Mouse (Mus musculus): ENCODE data around the gene Fam161a. TPM values are rescaled to one million over a fixed set of nuclear protein-coding genes. Genes with fewer than 3 reads are reported as not detected.

Fam161a gene
- 29.5 TPM for polyA plus RNA-seq (2014; fragmentation: Illumina TruSeq; extraction: RNeasy Lipid Tissue Mini Kit (QIAGEN cat#74804); ENCODE audit: low read depth, low replicate concordance)

DNA sequence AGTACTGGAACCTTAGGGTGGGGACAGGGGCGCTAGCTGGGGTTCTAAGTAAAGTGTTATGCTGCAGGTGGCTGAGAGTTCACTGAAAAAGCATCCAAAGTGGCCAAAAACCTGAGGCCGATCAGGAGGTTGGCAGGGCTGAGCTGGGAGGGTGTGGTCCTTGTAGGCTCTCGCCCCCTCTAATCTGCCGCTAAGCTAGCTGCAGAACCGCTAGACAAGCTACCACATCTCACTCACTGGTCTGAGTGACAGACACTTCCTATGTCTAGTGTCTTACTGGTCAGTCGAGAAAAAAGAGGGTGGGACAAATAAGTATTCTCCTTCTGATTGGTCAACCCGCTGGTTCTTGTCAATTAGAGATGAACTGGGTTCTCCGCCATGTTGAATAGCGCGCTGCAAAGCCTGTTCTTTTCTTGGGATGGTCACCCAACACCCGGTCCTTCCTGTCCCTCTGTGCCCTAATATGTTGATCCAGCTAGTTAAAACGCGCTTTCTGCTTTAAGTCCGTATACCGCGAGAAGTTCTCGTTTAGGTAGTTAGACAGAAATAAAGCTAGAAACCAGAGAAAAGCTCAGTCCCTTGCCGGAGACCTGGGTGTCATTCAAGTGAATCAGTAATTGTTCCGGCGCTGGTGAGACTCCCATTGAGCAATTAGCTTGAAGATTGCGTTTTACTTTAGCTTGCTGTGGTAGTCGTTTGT, at the start of gene Fam161a:
Gene Fam161a, plus strand, starts transcription at position 51 of the 700 bp plus-strand sequence.

DNA sequence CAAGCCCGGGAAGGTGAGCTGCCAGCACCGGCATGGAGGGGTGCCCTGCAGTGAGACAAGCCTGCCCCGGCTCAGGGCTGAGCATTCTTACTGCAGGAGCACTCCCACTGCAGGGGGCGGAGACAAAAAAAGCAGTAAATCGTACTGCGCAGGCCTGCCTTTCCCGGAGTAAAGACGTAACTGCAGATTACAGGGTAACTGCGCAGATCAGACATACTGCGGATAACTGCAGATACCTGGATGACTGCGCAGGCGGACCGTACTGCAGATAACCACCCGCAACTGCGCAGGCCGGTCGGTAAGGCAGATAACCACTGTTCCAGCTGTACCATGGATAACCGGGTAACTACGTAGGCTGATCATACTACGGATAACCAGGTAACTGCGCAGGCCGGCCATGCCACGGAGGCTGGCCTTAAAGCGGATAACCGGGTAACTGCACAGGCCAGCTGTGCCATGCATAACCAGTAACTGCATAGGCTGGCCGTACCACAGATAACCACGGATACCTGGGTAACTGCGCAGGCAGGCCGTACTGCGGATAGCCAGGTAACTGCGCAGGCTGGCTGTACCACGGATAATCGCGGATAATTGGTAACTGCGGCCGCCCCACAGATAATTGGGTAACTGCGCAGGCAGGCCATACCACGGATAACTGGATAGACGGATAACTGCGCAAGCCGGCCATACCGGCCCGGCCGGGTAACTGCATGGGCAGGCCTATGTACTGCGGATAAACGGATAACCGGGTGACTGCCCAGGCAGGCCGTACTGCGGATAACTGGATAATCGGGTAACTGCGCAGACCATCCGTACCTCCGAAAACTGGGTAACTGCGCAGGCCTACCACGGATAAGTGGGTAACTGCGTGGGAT, 35.3 kb upstream of the Fam161a start, which contains the start of gene Zrsr1:
Gene Zrsr1, plus strand, starts transcription at position 171 of the 875 bp plus-strand sequence.

GRCm38 (mm10) chr11:22981984-22982757, 25.2 kb upstream of the Fam161a start, which contains the start of the genes Gm28048 and Commd1:
Gene Gm28048, minus strand, starts transcription at chr11:22982090.
Gene Commd1, minus strand, starts transcription at chr11:22982382.

DNA sequence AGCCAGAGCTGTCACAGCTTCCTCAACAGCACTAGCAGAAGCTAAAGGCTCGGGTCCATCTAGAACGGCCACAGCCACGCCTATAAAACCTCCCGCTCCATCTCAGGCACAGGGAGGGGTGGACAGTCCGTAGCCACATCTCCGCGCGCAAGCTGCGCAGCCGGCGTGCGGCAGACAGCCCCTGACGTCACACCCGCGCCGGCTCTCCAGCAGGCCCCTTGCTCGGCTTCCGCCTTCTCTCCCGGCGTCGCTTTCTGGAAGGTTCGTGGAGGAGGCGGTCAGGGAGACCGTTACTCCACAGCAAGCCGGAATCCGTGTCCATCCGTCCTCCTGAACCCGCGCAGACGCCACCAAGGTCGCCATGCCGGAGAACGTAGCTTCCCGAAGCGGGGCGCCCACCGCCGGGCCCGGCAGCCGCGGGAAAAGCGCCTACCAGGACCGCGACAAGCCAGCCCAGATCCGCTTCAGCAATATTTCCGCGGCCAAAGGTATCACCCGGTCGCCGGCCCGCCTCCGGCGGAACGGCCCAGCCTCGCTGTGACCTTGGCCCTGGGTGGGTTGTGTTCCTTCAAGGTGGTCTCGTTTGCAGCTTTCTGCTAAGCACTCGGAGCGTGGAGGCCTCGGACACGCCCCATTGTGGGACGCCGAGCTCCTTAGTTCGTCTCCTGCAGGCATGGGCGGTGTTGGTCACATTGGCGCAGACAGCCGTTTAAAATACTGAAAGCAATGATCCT, 16.8 kb upstream of the Fam161a start, which contains the start of gene Cct4:
Gene Cct4, plus strand, starts transcription at position 127 of the 734 bp plus-strand sequence.

Other genes starting within 250 kb of the Fam161a start
- gene B3gnt2, start 146.6 kb upstream of the Fam161a start, polyA plus RNA-seq (2014; fragmentation: Illumina TruSeq; extraction: RNeasy Lipid Tissue Mini Kit (QIAGEN cat#74804); ENCODE audit: low read depth, low replicate concordance): 27.8 TPM
- gene Zrsr1, start 35.5 kb upstream of the Fam161a start, polyA plus RNA-seq (2014; fragmentation: Illumina TruSeq; extraction: RNeasy Lipid Tissue Mini Kit (QIAGEN cat#74804); ENCODE audit: low read depth, low replicate concordance): 31.7 TPM
- 130 TPM for gene Gm28048, start 25.4 kb upstream of the Fam161a start, polyA plus RNA-seq (2014; fragmentation: Illumina TruSeq; extraction: RNeasy Lipid Tissue Mini Kit (QIAGEN cat#74804); ENCODE audit: low read depth, low replicate concordance)
- 61.9 TPM for gene Commd1, start 25.1 kb upstream of the Fam161a start, polyA plus RNA-seq (2014; fragmentation: Illumina TruSeq; extraction: RNeasy Lipid Tissue Mini Kit (QIAGEN cat#74804); ENCODE audit: low read depth, low replicate concordance)
- 395 TPM for gene Cct4, start 17.0 kb upstream of the Fam161a start, polyA plus RNA-seq (2014; fragmentation: Illumina TruSeq; extraction: RNeasy Lipid Tissue Mini Kit (QIAGEN cat#74804); ENCODE audit: low read depth, low replicate concordance)
- 284 TPM for gene Xpo1, start 248.5 kb downstream of the Fam161a start, polyA plus RNA-seq (2014; fragmentation: Illumina TruSeq; extraction: RNeasy Lipid Tissue Mini Kit (QIAGEN cat#74804); ENCODE audit: low read depth, low replicate concordance)

Measured in sigmoid colon, adult 10 weeks (tissue).